Mouse (Mus musculus) testis, adult 2 months (tissue): Measurements from ENCODE around the gene Scgb2b2.

Source experiments
- CTCF ChIP-seq: fragments of 200-500 bp; IDR thresholded peaks from 2 replicates; pipeline ENCODE4 v1.5.1; 2012; ENCODE audit warnings: low read depth, mild to moderate bottlenecking, inconsistent platforms, low read length, moderate library complexity; ENCODE audit not compliant: control insufficient read depth, insufficient read depth, insufficient replicate concordance
- POLR2A ChIP-seq: fragments of 200-500 bp; IDR thresholded peaks from 2 replicates; pipeline ENCODE4 v1.6.1; 2012; ENCODE audit warnings: low read depth, mild to moderate bottlenecking, inconsistent platforms, low read length, moderate library complexity; ENCODE audit not compliant: control insufficient read depth

DNA sequence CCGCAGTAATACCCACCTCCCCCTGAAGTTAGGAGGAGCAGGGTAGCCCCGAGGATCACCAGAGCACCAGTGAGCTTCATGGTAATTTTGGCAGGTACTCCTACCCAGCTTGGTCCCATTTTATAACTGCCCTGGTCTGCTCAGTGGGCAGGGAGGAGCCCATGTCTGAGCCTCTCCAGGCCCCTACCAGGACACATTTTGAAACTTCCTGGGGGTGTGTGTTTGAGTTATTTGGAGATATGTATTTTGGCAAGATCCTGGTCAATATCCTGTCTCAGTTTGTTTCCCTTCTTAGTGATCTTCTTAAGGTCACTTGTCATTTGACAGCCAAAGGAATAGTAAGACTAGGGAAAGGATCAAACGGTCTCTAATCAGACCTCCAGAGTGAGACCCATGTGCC lies 1.4 kb downstream of the Scgb2b2 start, which contains the start of gene Scgb1b2:
- no peak for TF ChIP-seq CTCF
- TF ChIP-seq POLR2A = no peak
